Mouse (Mus musculus) C2C12 (cell line): Measurements from ENCODE around the gene Rflnb.

Experiments
- CEBPB ChIP-seq: IDR thresholded peaks from one replicate; pipeline ENCODE4 v1.6.1; 2011; ENCODE audit warnings: low read depth, mild to moderate bottlenecking, control low read depth, moderate library complexity
- CTCF ChIP-seq: IDR thresholded peaks from one replicate; pipeline ENCODE4 v1.5.1; 2011; ENCODE audit not compliant: control insufficient read depth, insufficient read depth, insufficient read length
- FOSL1 ChIP-seq: IDR thresholded peaks from one replicate; pipeline ENCODE4 v1.8.0; 2011; ENCODE audit warnings: mild to moderate bottlenecking, low read length; ENCODE audit not compliant: poor library complexity, insufficient read depth, severe bottlenecking
- MAX ChIP-seq: IDR thresholded peaks from one replicate; pipeline ENCODE4 v1.6.1; 2011; ENCODE audit warnings: mild to moderate bottlenecking, control low read depth
- MYOG ChIP-seq: IDR thresholded peaks from one replicate; pipeline ENCODE4 v1.6.1; 2011; ENCODE audit not compliant: control insufficient read depth, insufficient read length; ENCODE audit errors: extremely low read depth

GRCm38 (mm10) chr11:75990965-75991835 lies 36.4 kb downstream of the Rflnb start:
- TF ChIP-seq CTCF (no peak), MAX (no peak), CEBPB (no peak), FOSL1 (no peak), MYOG (no peak)
